Comparison of ENCODE assay signal across 32 mouse cellular contexts in genomic region chr14:118452572-118452971, GRCm38 (mm10).
DNase-seq lines count a peak whose midpoint lies in the region; ATAC-seq and TF ChIP-seq lines count a peak whose summit lies in the region.
"Had no signal": no experiment of that assay in that cellular context is flagged by ENCODE, and none has a peak within 500 bp of the region (broad histone marks: within the 10 kb centered on the region; RNA-seq: fewer than 3 reads in every experiment).

No protein-coding gene starts in this region.

- no peaks in the 10 kb centered on the region for H3K4me1 ChIP-seq in MEL (ENCODE audit: control insufficient read depth in 1 of 2, insufficient read depth in 2 of 2, low read length in 2 of 2)
- H3K4me1 ChIP-seq: embryonic facial prominence, embryonic 10.5 days; embryonic facial prominence, embryonic 13.5 days; forebrain, embryonic 12.5 days; forebrain, embryonic 15.5 days; heart, embryonic 10.5 days; heart, embryonic 13.5 days; hindbrain, embryonic 12.5 days had no signal

- H3K27me3 ChIP-seq in MEL (ENCODE audit: control insufficient read depth in 1 of 2, insufficient read depth in 2 of 2, low read length in 2 of 2) = no peaks in the 10 kb centered on the region
- H3K27me3 ChIP-seq: CH12.LX; forebrain, embryonic 15.5 days; heart, embryonic 13.5 days had no signal

- H3K79me2 ChIP-seq in MEL (ENCODE audit: control insufficient read depth, insufficient read depth, low read length, poor library complexity) = no peaks in the 10 kb centered on the region

- no peak for ATAC-seq in cerebellum, adult (ENCODE audit: insufficient number of reproducible peaks, low FRiP score, low TSS enrichment)
- ATAC-seq in common myeloid progenitor, adult 5-6 weeks (replicated peaks; ENCODE audit: low read depth, poor library complexity, severe bottlenecking) = peak; percentile 63; the same call in 1 of the 2 replicates
- peak; percentile 69 for ATAC-seq in megakaryocyte progenitor cell, adult 5-6 weeks (replicated peaks; ENCODE audit: poor library complexity)
- ATAC-seq: activated CD4-positive, CD25-positive, alpha-beta regulatory T cell, adult 4 months; forebrain, embryonic 15.5 days; hindbrain, embryonic 16.5 days; inflammation-experienced regulatory T-cells, adult 6 months; intestine, embryonic 16.5 days had no signal

- peak; percentile 9 to 21 for DNase-seq in cerebellum, postnatal 14 days
- DNase-seq in MEL (ENCODE audit: low read depth, low spot score) = peak; percentile 5
- no peak for DNase-seq in kidney, adult 8-10 months
- DNase-seq in spleen, adult 12 weeks (ENCODE audit: low spot score) = no peak
- DNase-seq: adrenal gland, adult 8-10 months; adrenal gland, postnatal 25 days; B cell, adult 2 months; cerebellum, adult 11 months; cerebellum, adult 2 months; cerebellum, adult 9-11 months; embryo, embryonic 11 days; gastrocnemius, postnatal 25 days; heart, adult 2 months; heart, postnatal 14 days; heart, postnatal 4 days had no signal

- TF ChIP-seq POLR2A in MEL (IDR thresholded peaks at IDR 0.05; ENCODE audit: control insufficient read depth in 1 of 2, insufficient read depth in 1 of 2, low read depth in 1 of 2, low read length in 2 of 2, poor library complexity in 1 of 2) = no peak

- no peaks in the 10 kb centered on the region for H3K9me3 ChIP-seq in MEL (replicated peaks; ENCODE audit: insufficient read depth, low read length)
- H3K9me3 ChIP-seq: embryonic facial prominence, embryonic 10.5 days; embryonic facial prominence, embryonic 13.5 days; forebrain, embryonic 12.5 days; forebrain, embryonic 15.5 days; G1E; heart, embryonic 10.5 days; heart, embryonic 13.5 days; hindbrain, embryonic 12.5 days had no signal

- no peak for TF ChIP-seq CTCF in MEL (IDR thresholded peaks at IDR 0.05 in 2 of 3, conservative IDR thresholded peaks at IDR 0.05 in 1 of 3; ENCODE audit: control insufficient read depth in 1 of 3, insufficient read depth in 1 of 3, low read depth in 2 of 3, low read length in 3 of 3, poor library complexity in 1 of 3, severe bottlenecking in 1 of 3)

- no peak overlapping the region for H3K9ac ChIP-seq in MEL (ENCODE audit: control insufficient read depth, low read depth, low read length, poor library complexity, severe bottlenecking)
- H3K9ac ChIP-seq: embryonic facial prominence, embryonic 13.5 days; forebrain, embryonic 12.5 days; forebrain, embryonic 15.5 days; heart, embryonic 13.5 days; hindbrain, embryonic 12.5 days had no signal

- no peak overlapping the region for H3K27ac ChIP-seq in MEL (ENCODE audit: control insufficient read depth, low read depth, low read length)
- H3K27ac ChIP-seq: embryonic facial prominence, embryonic 10.5 days; embryonic facial prominence, embryonic 13.5 days; forebrain, embryonic 12.5 days; forebrain, embryonic 15.5 days; heart, adult 2 months; heart, embryonic 10.5 days; heart, embryonic 13.5 days; hindbrain, embryonic 12.5 days had no signal

- no peak overlapping the region for H3K4me3 ChIP-seq in MEL (ENCODE audit: control insufficient read depth in 1 of 2, insufficient read depth in 1 of 2, low read depth in 2 of 2, low read length in 2 of 2)
- H3K4me3 ChIP-seq: embryonic facial prominence, embryonic 10.5 days; embryonic facial prominence, embryonic 13.5 days; erythroblast, embryonic 14.5 days; forebrain, embryonic 12.5 days; forebrain, embryonic 15.5 days; heart, adult 2 months; heart, embryonic 10.5 days; heart, embryonic 13.5 days; hindbrain, embryonic 12.5 days had no signal

- TF ChIP-seq RAD21 in MEL (IDR thresholded peaks at IDR 0.05; ENCODE audit: low read depth, low read length) = no peak

- H3K36me3 ChIP-seq in MEL (ENCODE audit: control insufficient read depth in 1 of 2, insufficient read depth in 2 of 2, low read length in 2 of 2) = no peaks in the 10 kb centered on the region
- H3K36me3 ChIP-seq: embryonic facial prominence, embryonic 10.5 days; embryonic facial prominence, embryonic 13.5 days; forebrain, embryonic 12.5 days; forebrain, embryonic 15.5 days; G1E; heart, embryonic 10.5 days; heart, embryonic 13.5 days; hindbrain, embryonic 12.5 days had no signal

- no peak for TF ChIP-seq EP300 in MEL (IDR thresholded peaks at IDR 0.05; ENCODE audit: low read depth in 1 of 2, low read length in 2 of 2)

TF ChIP-seq in MEL, 35 proteins besides CTCF, POLR2A, EP300 and RAD21:
- TF ChIP-seq GATA1 (IDR thresholded peaks at IDR 0.05; ENCODE audit: low read depth, low read length) = no peak
- no peak for TF ChIP-seq ZKSCAN1 (IDR thresholded peaks at IDR 0.05; ENCODE audit: low read depth, low read length)
- TF ChIP-seq ETS1 (IDR thresholded peaks at IDR 0.05; ENCODE audit: low read depth, low read length) = no peak

Comparison
In these comparisons a context has a peak if more than half of its experiments do, and no peak if none do; other contexts are left out.
1. DNase-seq: peak in cerebellum, postnatal 14 days (2 of 2) and MEL (single experiment); none in kidney, adult 8-10 months (0 of 2) and spleen, adult 12 weeks (single experiment).